Mouse (Mus musculus): ENCODE data around the gene Btbd8.

The Btbd8 gene

GRCm38 (mm10) chr5:107449620-107450019 lies 11.8 kb downstream of the Btbd8 start:
- no peak for DNase-seq (ENCODE audit: low spot score)

GRCm38 (mm10) chr5:107450299-107450698 lies 12.5 kb downstream of the Btbd8 start:
- no peak for DNase-seq (ENCODE audit: low spot score)

GRCm38 (mm10) chr5:107462147-107463076 lies 24.6 kb downstream of the Btbd8 start:
- DNase-seq (ENCODE audit: low spot score), result no peak

- no peak for DNase-seq (ENCODE audit: low spot score)
Observed at GRCm38 (mm10) chr5:107466501-107466900, 28.7 kb downstream of the Btbd8 start.

DNA sequence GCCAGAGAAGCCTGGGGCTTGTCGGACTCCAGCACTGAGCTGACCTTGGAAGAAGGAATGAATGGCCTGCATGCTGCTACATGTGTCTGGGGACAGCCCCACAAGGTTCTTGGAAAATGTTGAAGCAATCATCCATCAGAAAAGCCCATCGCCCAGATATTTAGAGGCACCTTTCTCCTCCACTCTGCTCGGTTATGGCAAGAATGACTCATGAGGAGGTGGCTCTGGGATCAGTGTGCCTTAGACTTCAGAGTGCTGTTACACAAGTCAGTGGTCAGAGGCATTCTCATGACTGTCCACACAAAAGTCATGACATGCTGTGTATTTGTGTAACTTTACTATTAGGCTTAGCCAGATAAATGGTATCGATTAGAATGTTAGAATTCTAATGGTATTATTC lies 29.3 kb downstream of the Btbd8 start:
- DNase-seq (ENCODE audit: low spot score), result no peak

DNA sequence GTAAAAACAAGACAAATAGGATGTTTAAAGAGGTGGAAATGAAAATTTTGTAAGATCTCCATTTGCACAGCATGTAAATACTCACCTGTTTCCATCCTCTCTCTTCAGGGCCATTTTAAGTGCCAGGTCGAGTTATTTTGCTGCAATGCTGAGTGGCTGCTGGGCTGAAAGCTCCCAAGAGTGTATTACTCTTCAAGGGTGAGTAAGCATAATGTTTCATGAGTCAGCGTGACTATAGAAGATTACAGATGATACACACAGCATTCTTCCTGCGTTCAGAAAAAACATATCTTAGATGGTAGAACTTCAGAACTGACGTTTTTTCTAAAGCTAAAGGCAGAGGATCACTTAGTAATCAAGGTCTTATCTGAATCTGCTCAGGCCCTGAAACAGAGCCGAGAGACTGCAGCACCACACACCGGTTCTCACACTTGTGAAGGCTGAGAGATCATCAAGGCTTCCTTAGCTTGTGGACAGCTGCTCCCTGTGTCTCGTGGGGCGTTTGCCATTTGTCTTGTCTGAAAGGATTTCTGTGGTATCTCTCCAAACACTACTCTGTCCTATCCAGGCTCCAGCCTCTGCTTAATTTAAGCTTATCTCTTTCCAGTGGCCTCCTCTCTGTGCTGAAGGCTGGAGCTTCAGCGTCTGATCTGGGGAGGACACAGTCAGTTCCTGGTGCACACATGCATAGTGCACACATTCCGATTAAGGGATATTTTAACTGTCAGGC lies 33.0 kb downstream of the Btbd8 start:
- DNase-seq (ENCODE audit: low spot score), result no peak

DNA sequence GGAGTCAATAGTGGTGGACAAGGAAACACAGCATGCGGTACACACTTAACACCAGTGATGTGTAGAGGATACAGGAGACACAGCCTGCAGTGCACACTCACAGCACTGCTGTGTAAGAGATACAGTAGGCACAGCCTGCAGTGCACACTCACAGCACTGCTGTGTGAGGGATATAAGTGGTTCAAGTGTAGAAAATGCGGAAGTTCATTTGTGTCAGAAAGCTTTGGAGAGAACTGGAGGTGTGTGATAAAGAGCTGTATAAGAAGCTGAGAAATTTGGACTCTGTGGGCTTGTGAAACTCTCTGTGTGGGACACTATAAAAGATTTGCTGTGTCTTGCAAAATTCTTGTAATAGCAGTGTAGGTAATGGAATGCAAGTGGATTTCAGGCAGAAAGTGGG lies 42.4 kb downstream of the Btbd8 start:
- DNase-seq (ENCODE audit: low spot score), result no peak

- DNase-seq (ENCODE audit: low spot score), result no peak
Observed at GRCm38 (mm10) chr5:107488996-107489395, 51.2 kb downstream of the Btbd8 start.

DNA sequence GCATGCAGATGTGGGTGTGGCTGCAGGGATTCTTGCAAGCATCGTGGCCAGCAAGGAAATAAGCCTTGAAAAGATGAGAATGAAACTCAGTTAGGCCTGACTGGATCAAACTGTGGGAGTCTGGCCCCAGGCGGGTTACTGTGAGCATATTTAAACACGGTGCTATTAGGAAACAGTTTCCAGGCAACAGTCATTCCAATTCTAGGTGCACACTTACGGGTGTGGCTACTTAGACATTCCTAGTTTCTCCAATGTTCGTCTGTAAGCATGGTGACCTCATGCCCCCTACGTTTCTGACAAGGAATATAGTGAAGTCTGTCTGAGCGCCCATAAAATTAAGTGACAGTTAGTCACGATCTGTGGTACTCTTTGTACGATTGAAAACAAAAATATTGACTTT lies 53.2 kb downstream of the Btbd8 start:
- DNase-seq (ENCODE audit: low spot score), result no peak

GRCm38 (mm10) chr5:107492471-107492870 lies 54.7 kb downstream of the Btbd8 start:
- no peak for DNase-seq (ENCODE audit: low spot score)

DNA sequence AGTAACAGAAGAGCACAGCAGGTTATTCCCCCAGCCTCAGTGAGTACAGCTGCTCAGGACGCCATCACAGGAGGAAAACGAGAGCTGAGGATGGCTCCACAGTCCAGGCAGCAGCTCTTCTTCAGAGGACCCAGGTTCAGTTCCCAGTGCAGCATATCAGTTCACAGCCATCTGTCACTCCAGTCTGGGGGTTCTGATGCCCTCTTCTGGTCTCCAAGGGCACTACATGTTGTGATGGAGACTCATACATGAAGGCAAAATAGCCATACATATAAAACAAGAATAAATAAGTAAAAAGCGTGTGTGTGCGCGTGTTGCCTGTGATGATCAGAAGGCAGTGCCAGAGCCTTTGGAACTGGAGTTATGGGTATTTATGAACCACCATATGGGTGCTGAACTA lies 57.0 kb downstream of the Btbd8 start:
- DNase-seq (ENCODE audit: low spot score), result no peak

- no peak for DNase-seq (ENCODE audit: low spot score)
Observed at GRCm38 (mm10) chr5:107496047-107496446, 58.2 kb downstream of the Btbd8 start.

DNA sequence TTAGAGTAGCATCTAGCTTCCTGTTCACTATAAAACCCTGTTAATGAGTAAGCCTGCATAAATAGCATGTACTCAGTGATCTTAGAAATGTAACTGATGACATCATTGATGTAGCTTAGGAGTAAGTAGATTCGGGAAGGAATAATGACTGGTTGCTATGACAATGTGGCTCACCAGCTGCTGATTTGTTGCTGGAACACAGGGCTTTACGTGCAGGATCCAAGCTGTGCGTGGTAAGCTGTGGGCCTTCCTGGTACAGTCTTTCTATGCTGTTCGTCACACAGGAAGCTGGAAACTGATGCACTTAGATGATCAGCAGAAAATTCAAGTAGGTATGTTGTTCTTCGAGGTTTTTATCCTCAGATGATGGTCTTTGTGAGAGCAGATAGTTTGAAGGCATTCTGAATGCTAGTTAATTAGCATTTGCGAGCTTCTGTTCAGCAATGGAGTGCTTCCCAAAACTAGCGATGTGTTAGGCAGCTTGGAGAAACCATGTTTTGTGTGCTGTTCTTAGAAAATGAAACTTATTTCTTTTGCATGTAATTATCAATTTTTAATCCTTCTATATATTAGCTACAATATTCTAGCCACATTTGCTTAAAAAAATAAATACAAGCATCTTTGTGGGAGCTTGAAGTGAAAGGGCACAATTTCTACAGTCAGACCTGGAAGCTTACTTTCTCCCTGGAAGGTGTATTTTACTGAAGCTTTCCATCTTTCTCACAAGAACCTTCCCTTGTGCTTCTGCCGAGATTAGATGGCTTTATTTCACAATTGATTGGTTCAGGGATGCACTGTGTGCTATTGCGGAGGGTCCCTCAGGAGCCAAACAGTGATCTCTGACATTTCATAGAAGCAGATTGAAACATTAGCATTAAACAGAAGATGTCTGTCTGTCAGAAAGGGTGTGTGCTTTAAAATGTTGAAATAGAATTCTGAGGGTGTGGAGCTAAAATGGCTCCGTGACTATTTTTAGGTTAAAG lies 60.0 kb downstream of the Btbd8 start:
- DNase-seq (ENCODE audit: low spot score), result no peak

GRCm38 (mm10) chr5:107498806-107499310 lies 61.1 kb downstream of the Btbd8 start:
- no peak for DNase-seq (ENCODE audit: low spot score)

DNA sequence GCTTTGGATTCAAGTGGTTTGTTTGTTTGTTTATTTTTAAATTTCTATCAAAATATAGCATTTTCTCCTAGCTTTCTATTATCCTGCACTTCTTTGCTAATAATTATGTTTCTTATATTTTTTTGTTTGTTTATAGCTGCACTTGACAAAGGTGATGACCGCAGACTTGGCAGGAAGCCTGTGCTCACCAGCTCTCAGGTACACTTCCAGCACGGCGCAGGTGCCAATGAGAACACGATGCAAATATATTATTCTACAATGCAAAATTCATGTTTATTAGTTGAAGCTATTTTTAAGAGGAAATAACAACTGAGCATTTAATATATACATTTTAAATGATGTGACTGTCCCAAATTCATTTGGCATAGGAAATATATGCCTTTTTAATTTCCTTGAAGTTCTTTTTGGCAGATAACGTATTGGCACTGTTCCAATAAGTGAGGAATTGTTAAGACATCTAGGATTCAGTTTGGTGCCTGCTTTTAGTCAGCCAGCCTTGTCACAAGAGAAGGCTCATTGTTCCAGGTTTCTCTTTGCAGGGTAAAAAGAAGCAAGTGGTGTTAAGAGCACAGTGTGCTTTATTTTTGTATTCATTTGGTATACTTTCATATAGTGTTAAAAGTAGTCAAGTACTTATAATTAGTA lies 62.2 kb downstream of the Btbd8 start:
- no peak for DNase-seq (ENCODE audit: low spot score)

DNA sequence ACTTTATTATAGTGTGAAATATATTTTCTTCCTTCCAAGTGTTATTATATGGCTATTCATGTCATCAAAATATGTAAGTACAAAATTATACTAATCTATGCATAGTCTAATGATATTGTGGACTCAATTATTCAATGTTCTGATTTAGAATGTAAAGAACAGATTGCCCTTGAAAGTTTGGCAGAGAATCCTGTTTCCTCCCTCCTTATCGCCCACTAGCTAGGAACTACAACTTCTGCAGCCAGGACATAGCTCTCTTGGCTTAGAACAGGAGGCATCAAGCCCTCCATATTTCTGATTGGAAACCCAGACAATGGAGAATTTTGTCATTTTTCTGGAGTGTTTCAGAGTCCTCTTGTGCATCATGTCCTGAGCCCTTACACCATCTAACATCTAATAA lies 62.9 kb downstream of the Btbd8 start:
- no peak for DNase-seq (ENCODE audit: low spot score)

DNA sequence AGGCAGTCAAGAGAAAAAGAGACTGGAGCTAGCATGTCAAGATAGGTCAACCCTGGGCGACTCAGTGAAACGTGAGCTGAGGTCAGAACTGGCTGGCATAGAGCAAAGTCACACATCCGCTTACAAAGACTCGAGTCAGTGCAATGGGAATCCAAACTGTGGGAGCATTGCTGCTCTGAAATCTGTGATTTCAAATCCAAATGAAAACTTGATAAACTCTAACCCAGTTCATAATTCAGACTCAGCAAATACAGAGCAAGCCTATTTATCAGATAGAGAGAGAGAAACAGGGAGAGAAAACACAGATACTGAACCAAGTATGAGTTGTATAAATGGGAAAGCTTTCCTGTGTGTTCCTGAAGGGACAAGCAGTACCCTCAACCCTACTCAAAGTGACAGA lies 69.5 kb downstream of the Btbd8 start, which contains the start of gene Gm42669:
TSS of gene Gm42669 (plus strand) at position 301 of the 400 bp plus-strand sequence.
- DNase-seq (ENCODE audit: low spot score), result no peak

DNA sequence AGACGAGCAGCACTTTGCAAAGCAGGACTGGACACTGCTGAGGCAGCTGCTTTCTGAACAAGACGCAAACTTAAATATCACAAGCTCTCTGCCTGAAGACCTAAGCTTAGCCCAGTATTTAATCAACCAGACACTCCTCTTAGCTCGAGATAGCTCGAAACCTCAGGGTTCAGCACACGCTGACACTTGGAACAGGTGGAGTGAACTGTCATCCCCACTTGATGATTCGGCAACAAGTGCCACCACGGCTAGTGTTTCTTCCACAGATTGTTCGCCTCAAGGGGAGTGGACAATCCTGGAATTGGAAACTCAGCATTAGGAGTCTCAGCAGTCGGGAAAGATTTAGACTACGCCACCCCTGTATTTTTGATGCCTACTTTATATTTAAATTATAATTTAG lies 72.7 kb downstream of the Btbd8 start:
- DNase-seq (ENCODE audit: low spot score), result no peak

DNA sequence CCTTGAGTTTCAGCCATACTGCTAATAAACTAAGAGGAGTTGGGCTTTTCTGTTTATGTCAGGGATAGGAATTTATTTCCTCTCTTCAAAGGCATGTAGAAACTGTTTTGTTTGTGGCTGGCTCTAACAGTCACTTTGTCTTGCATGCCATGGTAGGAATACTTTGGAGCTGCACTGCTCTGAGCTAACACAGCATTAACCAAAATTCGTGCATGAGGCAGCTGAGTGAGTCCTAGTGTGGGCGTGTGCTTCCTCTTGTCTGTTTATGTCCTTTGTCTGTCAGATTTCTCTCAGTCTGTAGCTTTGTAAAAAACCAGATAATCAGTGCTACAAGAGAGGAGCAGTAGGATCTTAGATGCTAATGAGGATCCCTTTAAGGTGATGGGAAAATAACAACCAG lies 73.5 kb downstream of the Btbd8 start:
- DNase-seq (ENCODE audit: low spot score), result no peak

DNA sequence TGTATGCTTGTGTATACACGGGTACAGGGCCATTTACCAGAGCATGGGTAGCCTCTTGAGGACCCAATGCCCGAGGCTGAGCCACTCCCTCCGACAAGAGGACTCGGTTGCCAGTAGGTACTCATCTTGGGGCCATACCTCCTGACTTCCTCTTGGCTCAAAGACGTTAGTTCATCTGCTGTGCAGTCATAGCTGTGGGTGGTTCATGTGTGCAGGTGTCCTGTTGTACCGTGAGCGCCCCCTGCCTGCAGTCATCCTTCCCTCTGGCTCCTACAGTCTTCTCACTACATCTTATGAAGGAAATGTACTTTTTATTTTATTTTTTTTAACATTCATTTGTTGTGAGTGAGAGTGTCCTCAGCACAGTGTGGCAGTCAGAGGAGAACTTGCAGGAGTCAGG lies 75.8 kb downstream of the Btbd8 start:
- no peak for DNase-seq (ENCODE audit: low spot score)

- no peak for DNase-seq (ENCODE audit: low spot score)
Observed at GRCm38 (mm10) chr5:107515453-107515852, 77.7 kb downstream of the Btbd8 start.
